Mouse (Mus musculus) hindlimb bud, embryonic 11.5 days (tissue): ENCODE measurements around the gene Vkorc1.
"Not testable (repeated sequence)": the region's sequence is repeated elsewhere in the genome, so short reads cannot be mapped to it uniquely, and the experiment has no call there.

Source experiments
- DNase-seq: peaks from one replicate; pipeline ENCODE4 v3.0.0-alpha.2; 2012; ENCODE audit warnings: low read depth, low spot score; ENCODE audit errors: extremely low spot score

Vkorc1 gene

DNA sequence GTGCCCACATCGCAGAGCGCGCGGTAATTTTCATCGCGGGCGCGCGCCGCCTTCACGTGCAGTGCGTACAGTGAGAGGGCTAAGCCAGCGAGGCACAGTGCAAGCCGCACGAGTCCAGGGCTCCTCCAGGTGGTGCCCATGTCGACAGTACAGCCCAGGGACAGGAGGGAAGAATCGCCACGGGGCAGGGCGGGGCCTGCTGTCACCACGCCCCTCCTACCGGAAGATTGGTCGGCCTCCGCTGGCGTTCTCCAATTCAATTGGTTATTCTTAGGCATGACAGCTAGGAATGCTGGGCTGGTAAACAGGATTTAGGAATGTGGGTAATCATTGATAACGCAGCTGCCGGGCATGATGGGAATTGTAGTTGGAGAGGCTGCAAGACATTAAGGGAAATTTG is at the start of gene Vkorc1, which contains the start of gene Gm21974:
Vkorc1 (minus strand) TSS at position 176 of the 400 bp plus-strand sequence.
Gm21974 (minus strand) TSS at position 13 of the 400 bp plus-strand sequence.
- DNase-seq: peak; percentile 85

DNA sequence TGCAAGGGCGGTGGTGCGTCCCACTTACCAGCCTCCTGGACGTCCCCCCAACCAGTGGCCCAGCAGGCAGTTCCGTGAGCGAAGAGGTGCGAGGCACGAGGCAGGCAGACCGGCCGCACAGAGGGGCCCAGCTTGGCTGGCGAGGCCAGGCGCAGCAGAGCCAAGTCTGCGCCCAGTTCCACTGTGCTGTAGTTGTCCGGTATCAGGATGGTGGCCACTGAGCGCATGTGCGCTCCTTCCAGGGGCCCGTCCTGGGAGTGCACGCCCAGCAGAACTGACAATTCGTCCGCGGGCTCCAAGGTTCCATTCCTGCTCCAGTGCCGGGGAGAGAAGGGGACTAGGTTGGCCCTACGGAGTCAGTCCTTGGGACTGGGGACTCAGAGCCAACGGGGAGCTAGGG is 49.2 kb upstream of the Vkorc1 start:
- no peak for DNase-seq

DNA sequence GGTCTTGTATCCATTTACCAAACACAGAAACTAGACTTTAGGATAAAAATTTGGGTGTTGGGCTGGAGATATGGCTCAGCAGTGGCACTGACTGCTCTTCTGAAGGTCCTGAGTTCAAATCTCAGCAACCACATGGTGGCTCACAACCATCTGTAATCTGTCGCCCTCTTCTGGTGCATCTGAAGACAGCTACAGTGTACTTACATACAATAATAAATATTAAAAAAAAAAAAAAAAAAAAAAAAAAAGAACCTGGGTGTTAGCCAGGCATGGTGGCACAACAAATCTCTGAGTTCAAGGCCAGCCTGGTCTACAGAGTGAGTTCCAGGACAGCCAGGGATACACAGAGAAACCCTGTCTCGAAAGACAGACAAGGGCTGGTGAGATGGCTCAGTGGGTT is 46.7 kb upstream of the Vkorc1 start:
- DNase-seq: not testable (repeated sequence)

DNA sequence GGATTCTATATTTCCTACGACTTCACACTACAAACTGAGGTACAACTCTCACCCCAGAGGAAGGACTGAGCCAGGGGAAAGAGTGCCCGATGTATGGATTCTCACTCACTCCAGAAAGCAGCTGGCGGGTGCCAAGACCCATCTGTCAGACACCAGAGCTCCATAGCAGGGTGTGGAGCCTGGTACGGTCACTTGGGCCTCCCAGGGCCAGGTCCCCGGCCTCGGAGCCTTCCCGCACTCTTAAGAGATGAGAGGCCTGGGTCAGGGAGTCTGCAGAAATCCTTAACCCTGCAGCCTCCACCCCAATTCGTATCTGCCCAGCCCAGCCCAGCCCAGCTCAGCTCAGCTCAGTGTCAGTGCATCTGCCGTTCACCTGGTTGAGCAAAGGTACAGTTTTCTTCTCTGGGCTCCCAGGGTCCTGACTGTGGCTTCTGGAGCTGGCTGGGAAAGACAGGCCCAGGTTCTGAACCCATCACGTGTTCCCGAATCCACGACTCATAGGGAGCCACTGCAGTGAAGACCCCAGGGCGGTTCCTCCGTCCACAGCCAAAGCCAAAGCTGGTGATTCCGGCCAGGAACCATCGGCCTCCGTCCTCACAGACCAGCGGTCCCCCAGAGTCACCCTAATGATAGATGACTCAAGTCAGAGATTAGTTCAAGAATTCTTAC is 40.9 kb upstream of the Vkorc1 start:
- no peak for DNase-seq

DNA sequence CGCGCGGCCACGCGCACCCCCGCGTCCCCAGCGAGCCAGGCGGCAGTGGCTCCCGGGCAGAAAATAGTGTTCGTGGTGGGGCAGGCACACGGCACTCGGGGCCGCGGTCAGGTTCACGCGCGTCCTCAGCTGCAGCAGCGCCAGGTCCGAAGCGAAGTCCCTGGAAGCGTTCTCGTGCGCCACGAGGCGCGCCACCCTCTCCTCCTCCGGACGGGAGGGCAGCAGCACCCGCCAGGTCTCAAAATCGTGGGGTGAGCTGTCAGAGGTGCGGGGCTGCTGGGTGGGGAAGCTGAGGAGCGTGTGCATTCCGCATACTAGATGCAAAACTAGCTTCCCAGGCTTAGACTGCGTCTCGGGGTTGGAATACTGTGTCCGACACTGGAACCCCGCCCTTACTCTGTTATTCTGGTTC is 40.3 kb upstream of the Vkorc1 start:
- DNase-seq: no peak

DNA sequence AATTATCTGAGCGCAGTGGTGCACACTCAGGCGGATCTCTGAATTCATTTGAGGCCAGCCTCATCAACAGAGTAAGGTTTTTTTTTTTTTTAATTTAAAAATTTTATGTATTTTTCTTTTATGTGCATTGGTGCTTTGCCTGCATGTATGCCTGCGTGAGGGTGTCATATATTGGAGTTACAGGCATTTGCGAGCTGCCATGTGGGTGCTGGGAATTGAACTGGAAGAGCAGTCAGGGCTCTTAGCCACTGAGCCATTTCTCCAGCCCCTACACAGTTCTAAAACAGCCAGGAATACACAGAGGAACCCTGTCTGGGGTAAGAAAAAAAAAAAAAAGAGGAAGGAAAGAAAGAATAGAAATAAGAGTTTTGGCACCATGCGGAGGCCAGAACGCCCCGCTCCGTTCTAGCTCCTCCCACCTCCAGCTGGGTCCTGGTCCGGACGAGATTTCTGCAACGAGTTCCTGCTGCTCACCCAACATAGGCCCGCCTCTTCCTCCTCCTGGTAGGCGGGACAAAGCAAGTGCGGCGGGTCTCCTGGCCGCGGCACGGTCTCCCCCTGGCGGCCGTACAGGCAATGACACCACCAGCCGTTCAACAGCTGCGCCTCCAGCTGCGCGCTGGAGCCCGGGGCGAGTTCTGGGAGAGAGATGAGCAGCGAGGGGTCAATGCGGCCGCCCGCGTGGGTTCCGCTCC is 39.8 kb upstream of the Vkorc1 start:
- DNase-seq: peak; percentile 77

DNA sequence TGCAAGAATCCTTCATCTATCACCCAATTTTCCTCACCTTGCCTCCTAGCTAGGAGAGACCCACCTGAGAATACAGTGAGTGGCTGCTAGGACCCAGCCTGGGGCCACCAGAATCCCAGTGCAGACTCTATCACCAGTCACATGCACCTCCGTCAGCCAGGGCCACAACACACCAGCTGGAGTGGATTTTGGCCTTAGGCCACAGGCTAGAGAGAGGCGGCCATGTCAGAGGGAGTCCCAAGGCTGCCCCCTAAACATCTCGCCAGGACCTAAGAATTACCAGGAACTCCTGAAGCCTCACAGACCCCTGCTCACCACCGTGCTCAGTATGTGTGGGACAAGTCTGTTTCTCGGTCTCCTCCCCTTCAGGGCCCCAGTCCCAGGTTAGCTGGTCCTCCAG is 38.7 kb upstream of the Vkorc1 start:
- DNase-seq: no peak

DNA sequence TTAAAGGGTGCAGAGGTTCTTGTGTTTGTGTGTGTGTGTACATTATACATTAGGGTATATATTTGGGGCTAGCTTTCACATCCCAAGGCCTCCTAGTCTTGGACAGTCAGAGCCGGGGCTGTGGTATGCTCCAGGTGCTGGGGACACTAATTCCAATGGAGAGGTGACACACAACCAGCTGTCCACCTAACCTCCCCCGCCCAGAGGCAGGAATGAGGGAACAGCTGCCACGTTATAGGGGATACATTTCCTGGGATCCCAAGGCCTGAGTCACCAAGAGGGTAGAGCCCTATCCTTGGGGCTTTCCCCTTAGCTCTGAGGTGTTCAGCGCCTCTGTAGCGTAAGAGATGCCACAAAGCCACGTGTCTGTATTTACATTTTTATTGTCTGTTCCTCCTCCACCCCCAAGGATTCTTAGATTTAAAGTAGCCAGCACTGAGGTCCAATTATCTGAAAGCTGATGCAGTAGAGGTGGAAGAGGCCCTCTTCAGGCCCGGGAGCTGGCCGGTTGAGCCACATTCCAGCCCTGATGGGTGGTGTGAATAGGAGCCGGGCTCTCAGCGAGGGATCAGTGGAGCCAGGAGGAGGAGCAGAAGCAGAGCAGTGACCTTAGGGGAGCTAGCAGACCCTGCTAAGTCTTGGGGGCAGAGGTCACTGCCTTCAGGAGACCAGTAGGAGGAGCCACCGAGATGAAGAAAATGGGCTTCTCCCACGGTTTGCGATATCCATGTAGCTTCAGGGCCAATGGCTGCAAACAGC is 37.0 kb upstream of the Vkorc1 start:
- no peak for DNase-seq

DNA sequence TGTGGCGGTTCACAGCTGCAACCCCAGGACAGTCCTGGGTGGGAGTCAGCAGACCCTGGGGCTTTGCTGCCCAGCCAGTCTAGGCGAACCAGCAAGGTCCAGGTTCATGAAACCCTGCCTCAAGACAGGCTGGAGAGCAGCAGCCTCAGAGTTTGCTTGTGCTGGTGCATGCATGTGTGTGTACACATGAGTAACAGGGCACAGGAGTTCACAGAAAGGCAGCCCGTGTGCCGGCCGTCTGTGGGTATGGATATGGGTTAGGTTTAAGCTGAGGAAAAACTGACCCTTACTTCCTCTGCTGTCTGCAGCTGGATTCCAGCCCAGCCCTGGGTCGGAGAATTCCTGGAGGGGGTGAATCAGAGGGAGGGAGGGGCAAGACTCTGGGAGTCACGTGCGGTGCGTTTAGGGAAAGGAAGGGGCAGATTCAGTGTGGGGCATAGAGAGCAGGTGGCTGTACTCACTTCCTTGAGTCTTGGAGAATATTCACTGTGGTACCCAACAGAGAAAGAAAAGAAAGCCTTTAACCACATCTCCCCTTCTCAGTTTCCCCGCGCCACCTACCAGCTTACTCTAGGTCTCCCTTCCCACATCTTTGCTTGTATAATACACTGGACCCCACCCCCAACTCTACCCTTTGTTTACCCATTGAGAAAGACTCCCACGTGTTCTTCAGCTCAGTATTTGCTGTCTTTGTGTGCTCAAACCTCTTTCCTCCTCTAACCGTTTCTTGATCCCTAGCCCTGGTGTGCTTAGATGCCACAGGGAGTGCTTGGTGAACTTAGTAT is 36.1 kb upstream of the Vkorc1 start:
- DNase-seq: no peak

DNA sequence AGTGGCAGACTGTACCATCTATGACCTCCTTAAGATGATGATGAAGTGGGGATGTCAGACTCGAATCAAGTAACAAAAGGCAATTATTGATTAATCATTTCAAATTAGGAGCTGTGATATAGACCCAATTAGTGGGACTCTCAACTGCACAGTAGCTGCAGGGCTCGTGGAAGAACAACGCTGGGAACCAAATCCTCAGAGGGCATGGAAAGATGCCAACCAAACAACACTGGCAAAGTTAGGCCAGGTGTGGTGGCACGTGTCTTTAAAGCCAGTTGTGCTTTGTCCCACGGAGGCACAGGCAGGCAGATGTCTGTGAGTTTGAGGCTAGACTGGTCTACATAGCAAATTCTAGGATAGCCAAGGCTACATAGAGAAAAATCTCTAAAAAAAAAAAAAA is 35.2 kb upstream of the Vkorc1 start:
- no peak for DNase-seq

DNA sequence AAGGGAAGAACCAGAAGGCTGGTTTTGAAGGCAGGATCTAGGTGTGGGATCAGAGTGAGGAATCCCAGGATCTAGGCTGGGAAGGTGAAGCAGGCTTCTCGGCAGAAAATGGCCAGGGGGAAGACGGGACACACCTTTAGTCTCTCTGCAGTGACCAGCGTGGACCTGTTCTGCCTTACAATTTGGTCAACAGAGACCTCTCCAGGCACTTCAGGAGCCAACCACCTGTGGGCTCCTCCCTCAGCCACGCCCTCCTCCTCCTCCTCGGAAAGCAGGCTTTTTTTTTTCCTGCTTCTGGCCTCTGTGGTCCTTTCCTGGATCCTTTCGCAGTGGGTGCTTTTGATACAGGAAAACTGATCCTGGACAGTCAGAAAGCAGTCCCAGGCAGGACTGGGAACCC is 34.5 kb upstream of the Vkorc1 start, which contains the start of gene Prss8:
Prss8 (minus strand) TSS at position 182 of the 400 bp plus-strand sequence.
- no peak for DNase-seq

DNA sequence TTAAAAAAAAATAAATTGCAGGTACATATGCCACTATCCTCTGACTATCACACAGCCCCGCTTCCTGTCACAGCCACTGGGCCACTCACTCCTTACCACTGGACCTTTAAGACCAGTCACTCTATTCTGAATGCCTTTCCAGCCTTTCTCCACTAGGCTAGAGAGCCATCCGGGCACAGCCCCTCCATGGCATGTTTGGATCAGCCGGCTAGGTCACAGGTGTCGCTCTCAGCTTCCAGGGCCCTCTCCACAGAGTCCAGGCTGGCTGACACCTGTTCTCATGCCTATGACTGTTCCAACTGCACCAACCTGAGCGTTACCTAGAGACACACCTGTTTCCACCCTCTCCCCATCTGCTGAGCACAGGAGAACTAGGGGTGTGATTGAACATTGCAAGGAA is 33.2 kb upstream of the Vkorc1 start:
- DNase-seq: no peak

DNA sequence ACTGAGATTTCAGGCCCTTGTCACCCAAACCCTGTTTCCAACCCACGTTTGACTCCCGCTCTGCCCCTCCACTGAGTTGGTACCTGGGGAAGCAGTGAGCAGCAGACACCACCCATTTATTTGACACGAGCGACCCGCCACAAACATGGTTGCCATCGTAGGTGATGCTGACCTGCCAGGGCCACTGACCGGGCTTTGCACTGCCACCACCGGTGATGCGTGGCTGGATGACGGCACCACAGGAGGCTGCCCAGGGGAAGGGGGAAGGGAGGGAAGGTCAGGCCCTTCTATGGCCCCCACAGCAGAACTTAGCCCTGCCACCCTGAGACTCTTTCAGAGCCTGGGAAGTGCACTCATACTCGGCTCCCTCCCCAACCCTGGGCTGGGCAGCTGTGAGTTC is 32.3 kb upstream of the Vkorc1 start:
- DNase-seq: no peak

DNA sequence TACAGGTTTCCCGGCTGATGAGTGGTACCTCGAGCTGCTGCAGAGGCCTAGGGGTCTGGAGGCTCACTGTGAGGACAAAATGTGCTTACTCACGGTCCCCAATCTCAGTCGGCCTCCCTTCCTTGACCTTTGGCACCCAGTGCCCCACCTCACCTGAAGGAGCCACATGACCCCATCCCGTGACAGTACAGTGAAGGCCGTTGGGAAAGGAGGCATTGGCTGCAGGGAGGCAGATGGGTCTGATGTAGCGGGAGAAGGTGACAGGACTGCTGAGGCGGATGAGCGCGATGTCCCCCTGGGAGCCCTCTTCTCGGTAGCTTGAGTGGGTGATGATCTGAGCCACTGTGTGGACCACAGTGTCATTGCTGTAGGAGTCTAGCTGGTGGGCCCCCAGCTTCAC is 31.4 kb upstream of the Vkorc1 start:
- no peak for DNase-seq

DNA sequence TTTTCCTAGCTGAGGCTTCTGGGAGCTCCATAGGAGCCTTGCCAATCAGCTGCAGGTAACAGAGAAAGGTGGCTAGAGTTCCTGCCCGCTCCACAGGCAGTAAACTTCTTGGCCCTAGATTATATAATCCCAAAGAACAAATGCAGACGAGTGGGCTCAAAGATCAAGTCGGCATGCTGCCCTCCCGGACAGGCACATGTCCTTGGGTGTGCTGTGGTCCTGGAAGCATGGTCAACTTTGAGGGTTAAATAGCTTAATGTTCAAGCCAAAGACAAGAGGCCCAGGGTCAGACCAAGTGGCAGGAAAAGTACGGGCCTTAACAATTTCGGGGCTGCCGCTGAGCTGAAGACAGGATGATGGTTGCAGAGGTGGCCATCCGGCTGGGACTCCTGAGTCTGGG is 30.6 kb upstream of the Vkorc1 start:
- DNase-seq: no peak

DNA sequence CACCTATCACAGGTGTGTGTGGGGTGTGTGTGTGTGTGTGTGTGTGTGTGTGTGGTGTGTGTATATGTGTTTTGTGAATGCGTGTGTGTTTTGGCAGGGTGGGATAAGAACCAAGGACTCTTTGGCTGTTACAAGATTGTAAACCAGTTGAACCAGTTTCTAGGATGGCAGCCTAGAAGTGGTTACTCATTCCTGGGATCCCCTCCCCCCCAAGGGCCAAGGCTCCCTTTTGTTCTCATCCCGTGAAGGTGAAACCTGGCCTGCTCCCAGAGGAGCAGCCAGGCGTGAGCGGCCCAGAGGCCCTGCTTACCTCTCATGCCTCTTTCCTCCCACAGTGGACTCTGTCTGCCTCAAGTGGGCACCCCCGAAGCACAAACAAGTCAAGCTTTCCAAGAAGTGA is 29.8 kb upstream of the Vkorc1 start:
- DNase-seq: no peak

DNA sequence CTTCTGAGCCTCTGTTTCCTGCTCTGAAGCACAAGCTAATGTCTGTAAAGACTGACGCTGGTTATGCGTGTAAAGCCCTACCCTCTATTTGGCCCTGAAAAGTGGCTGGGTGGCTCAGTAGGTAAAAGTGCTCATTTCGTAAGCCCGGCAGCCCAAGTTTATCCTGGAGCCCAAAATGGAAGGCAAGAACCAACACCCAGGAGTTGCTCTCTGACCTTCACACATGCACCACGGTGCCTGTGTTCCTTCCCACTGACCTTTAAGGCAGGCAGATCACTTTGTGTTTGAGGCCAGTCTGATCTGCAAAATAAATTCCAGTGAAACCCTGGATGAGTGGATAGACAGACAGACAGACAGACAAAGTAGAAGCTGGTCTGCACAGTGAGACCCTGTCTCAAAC is 28.3 kb upstream of the Vkorc1 start:
- DNase-seq: no peak

DNA sequence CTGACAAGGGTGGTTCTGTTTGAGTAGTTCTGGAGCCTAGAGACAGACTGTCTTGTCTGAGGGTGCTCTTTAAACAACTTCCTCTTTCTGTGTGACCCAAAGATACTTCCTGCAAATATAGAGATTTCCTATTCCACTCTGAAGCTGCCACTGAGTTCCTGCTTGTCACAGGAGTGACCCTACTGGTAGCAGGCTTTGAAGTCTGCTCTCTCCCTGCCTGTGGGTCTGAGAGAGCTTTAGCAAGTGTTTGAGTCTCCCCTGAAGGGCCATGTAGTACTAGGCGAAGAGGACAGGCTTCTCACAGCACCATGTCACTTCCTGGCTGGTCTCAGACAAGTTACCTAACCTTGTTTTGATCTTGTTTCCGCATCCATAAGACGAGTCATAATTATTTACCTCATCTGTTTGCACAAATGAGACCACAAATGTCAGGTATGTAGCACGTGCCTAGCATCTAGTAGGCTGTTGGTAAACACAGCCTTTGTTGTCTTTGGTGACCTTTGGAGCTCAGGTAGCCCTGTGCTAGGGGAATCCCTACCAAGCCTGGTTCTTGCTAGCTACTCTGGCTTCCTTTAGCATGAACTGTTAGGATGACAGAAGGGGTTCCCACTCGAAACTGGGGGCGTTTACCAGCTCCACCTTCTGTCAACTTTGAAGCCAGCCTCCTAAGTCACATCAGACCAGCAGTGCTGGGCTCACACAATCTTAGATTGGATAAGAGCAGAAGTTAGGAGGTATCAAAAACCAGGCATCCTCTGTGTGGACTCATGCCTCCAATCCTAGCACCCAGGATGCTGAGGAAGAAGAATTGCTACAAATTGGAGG is 27.2 kb upstream of the Vkorc1 start:
- no peak for DNase-seq

DNA sequence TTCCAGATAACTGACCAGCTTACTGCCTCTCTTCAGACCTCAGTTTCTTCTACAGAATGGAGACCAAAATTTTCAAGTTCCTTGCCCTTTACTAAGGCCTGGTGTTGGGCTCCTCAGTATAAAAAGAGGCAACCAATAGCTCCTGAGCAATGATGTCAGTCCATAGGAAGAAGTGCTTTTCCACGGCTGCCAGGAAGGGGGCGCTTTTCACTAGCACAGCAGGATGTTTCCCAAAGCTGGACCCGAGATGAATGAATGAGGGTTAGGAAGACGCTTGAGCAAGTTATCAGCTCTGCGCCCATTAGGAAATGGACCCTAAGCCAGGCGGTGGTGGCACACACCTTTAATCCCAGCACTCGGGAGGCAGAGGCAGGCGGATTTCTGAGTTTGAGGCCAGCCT is 26.1 kb upstream of the Vkorc1 start:
- DNase-seq: no peak

DNA sequence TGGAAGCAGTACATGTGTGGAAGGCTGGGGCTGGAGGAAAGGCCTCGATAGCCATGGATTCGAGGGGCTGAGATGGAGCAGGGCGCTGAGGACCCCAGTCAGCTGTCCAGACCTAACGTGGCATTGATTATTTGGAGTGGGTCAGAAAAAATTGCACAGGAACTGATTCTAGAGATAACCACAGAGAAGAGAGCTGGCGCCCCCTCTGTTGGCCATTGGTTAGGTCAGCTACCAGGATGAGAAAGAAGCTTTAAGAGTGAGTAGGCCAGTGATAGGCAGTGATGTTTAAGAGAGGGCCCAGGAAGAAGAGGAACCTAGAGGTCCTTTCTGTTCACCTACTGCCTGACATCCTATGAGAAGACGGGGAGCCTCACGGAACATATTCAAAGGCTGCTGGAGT is 23.9 kb upstream of the Vkorc1 start:
- no peak for DNase-seq
